ENCODE assay signal across 17 mouse cellular contexts in the genomic region with DNA sequence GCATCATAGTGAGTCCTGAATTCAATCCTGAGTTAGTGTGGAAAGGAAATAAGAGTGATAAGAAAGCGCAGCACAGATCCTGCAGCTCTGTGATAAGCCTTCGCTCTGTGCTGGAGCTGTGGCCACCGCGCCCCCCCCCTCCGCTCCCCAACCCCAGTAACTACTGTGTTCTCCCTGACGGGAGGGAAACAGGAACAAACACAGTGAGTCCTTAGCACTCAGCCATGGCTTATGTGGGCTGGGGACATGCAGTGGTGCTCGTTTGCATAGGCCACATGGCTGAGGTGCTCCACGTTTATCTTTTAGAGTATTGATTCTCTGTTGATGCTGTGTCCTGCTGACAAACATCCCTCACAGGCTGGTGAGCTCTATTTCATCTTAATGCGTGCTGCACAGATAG. TPM values are rescaled to one million over a fixed set of nuclear protein-coding genes. Genes with fewer than 3 reads are reported as not detected.
DNase-seq lines count a peak whose midpoint lies in the region; ATAC-seq and TF ChIP-seq lines count a peak whose summit lies in the region.
"Had no signal": no experiment of that assay in that cellular context is flagged by ENCODE, and none has a peak within 500 bp of the region (broad histone marks: within the 10 kb centered on the region; RNA-seq: fewer than 3 reads in every experiment).

No protein-coding gene starts in this region.

- DNase-seq in heart, postnatal 10 days: no peak
- peak; percentile 42 for DNase-seq in CH12.LX (ENCODE audit: extremely low read depth)
- no peak for DNase-seq in lung, embryonic 14.5 days
- DNase-seq in testis, postnatal 14 days (ENCODE audit: low spot score): no peak
- no peak for DNase-seq in spleen, adult 12 weeks (ENCODE audit: low spot score)
- DNase-seq in cerebellum, adult 11-12 months: no peak
- DNase-seq: adrenal gland, postnatal 10 days; cerebellum, adult 11 months; embryo, embryonic 11 days; kidney, adult 9 months; right cerebral cortex, postnatal 25 days had no signal

- TF ChIP-seq CTCF in CH12.LX (conservative IDR thresholded peaks at IDR 0.05 in 1 of 2, IDR thresholded peaks at IDR 0.05 in 1 of 2; ENCODE audit: low read depth in 2 of 2, low read length in 2 of 2): no peak
- TF ChIP-seq CTCF in lung, embryonic 14.5 days (IDR thresholded peaks at IDR 0.05; ENCODE audit: low read depth): no peak

- H3K9me3 ChIP-seq in heart, embryonic 14.5 days (ENCODE audit: control insufficient read depth, low read length): no peaks in the 10 kb centered on the region
- no peaks in the 10 kb centered on the region for H3K9me3 ChIP-seq in CH12.LX (replicated peaks; ENCODE audit: low read length)
- no peaks in the 10 kb centered on the region for H3K9me3 ChIP-seq in lung, embryonic 14.5 days (ENCODE audit: low read depth, low read length)
- H3K9me3 ChIP-seq: hindbrain, embryonic 10.5 days; limb, embryonic 10.5 days had no signal

- 0 out of 2 replicates have a peak overlapping the region, but pooled peaks have one; percentile 2 for H3K4me2 ChIP-seq in heart, embryonic 14.5 days (ENCODE audit: low read length)
- H3K4me2 ChIP-seq in CH12.LX (ENCODE audit: insufficient read depth, low read depth, poor library complexity, severe bottlenecking): no peak overlapping the region
- no peak overlapping the region for H3K4me2 ChIP-seq in lung, embryonic 14.5 days

- intact Hi-C loops in heart, postnatal 10 days (cut with DNase I): no loop called here

- H3K9ac ChIP-seq in heart, embryonic 14.5 days (ENCODE audit: low read length): no peak overlapping the region
- no peak overlapping the region for H3K9ac ChIP-seq in CH12.LX (ENCODE audit: insufficient read depth, low read depth)
- H3K9ac ChIP-seq in lung, embryonic 14.5 days: no peak overlapping the region

- peaks cover 57% of the 10 kb centered on the region for H3K36me3 ChIP-seq in heart, embryonic 14.5 days (ENCODE audit: control insufficient read depth, insufficient read depth, low read length)
- H3K36me3 ChIP-seq in CH12.LX (replicated peaks in 1 of 2; ENCODE audit: control insufficient read depth in 1 of 2, insufficient read depth in 1 of 2, low read length in 1 of 2): peaks cover 0 to 24% of the 10 kb centered on the region in 2 experiments
- peaks cover 47% of the 10 kb centered on the region for H3K36me3 ChIP-seq in lung, embryonic 14.5 days (ENCODE audit: insufficient read depth)

- peaks cover 2 to 12% of the 10 kb centered on the region in 2 experiments; a peak in 3 of 4 replicates for H3K4me1 ChIP-seq in heart, embryonic 14.5 days (ENCODE audit: control insufficient read depth in 2 of 2, insufficient read depth in 2 of 2, low read length in 2 of 2)
- H3K4me1 ChIP-seq in CH12.LX (ENCODE audit: control insufficient read depth in 1 of 2, insufficient read depth in 2 of 2): peaks cover 3 to 26% of the 10 kb centered on the region in 2 experiments; a peak in 3 of 4 replicates
- 0 out of 2 replicates have a peak, but pooled peaks cover 3% of the 10 kb centered on the region for H3K4me1 ChIP-seq in lung, embryonic 14.5 days (ENCODE audit: insufficient read depth)
- H3K4me1 ChIP-seq: hindbrain, embryonic 10.5 days; limb, embryonic 10.5 days had no signal

- no peaks in the 10 kb centered on the region for H3K27me3 ChIP-seq in heart, embryonic 14.5 days (ENCODE audit: control insufficient read depth, insufficient read depth, low read length)
- H3K27me3 ChIP-seq in CH12.LX (replicated peaks): no peaks in the 10 kb centered on the region
- no peaks in the 10 kb centered on the region for H3K27me3 ChIP-seq in lung, embryonic 14.5 days (ENCODE audit: insufficient read depth, low read length)

- no peak overlapping the region for H3K4me3 ChIP-seq in heart, embryonic 14.5 days (ENCODE audit: control insufficient read depth in 1 of 2, insufficient read depth in 1 of 2, low read depth in 1 of 2, low read length in 2 of 2)
- no peak overlapping the region for H3K4me3 ChIP-seq in CH12.LX (replicated peaks in 1 of 3; ENCODE audit: low read depth in 2 of 3, low read length in 2 of 3, poor library complexity in 1 of 3)
- H3K4me3 ChIP-seq in lung, embryonic 14.5 days (ENCODE audit: low read depth, low read length): no peak overlapping the region
- H3K4me3 ChIP-seq: erythroblast, embryonic 14.5 days; hindbrain, embryonic 10.5 days; layer of hippocampus, adult 2 months; limb, embryonic 10.5 days had no signal

- no peak for TF ChIP-seq EP300 in CH12.LX (IDR thresholded peaks at IDR 0.05; ENCODE audit: low read length)

- in situ Hi-C loops in CH12.LX (cut with MboI; ENCODE audit: low pct_ligation_motif_present, low pct_unique_long_range_greater_than_20kb, low sequenced_read_pairs): no loop called here

- peak; percentile 92 for ATAC-seq in heart, embryonic 14.5 days (ENCODE audit: insufficient number of reproducible peaks, insufficient read depth, low FRiP score, low read depth)
- ATAC-seq in granulocyte monocyte progenitor cell, adult 5-6 weeks (replicated peaks; ENCODE audit: poor library complexity, severe bottlenecking): peak; percentile 74
- 0 out of 2 replicates have a peak, but pooled peaks have one; percentile 16 for ATAC-seq in lung, embryonic 14.5 days (ENCODE audit: insufficient read depth)

- peak overlapping the region in 1 of 2 experiments; percentile 24; a peak in 2 of 4 replicates for H3K27ac ChIP-seq in heart, embryonic 14.5 days (replicated peaks in 1 of 2; ENCODE audit: control insufficient read depth in 1 of 2, insufficient read depth in 1 of 2, low read depth in 2 of 2, low read length in 2 of 2)
- no peak overlapping the region for H3K27ac ChIP-seq in CH12.LX (ENCODE audit: insufficient read depth, low read depth)
- no peak overlapping the region for H3K27ac ChIP-seq in lung, embryonic 14.5 days (ENCODE audit: low read depth)
- H3K27ac ChIP-seq: hindbrain, embryonic 10.5 days; layer of hippocampus, adult 2 months; limb, embryonic 10.5 days had no signal

- no peak for TF ChIP-seq RAD21 in CH12.LX (IDR thresholded peaks at IDR 0.05; ENCODE audit: low read depth, low read length)

- dilution Hi-C loops in CH12.LX (cut with MboI; ENCODE audit: extremely low pct_ligation_motif_present, extremely low pct_unique_long_range_greater_than_20kb, low sequenced_read_pairs): no loop called here

- no peaks in the 10 kb centered on the region for H3K79me2 ChIP-seq in CH12.LX (replicated peaks; ENCODE audit: control insufficient read depth, extremely low read depth, insufficient read depth, poor library complexity, severe bottlenecking)

- 13% methylated on average over 9 of the region's 9 CpGs for WGBS in heart, embryonic 14.5 days
- 58% methylated on average over 9 of the region's 9 CpGs for WGBS in lung, embryonic 14.5 days

- no peak for TF ChIP-seq POLR2A in CH12.LX (IDR thresholded peaks at IDR 0.05; ENCODE audit: low read depth, low read length)

TF ChIP-seq in CH12.LX, 34 proteins besides CTCF, POLR2A, EP300 and RAD21:
- TF ChIP-seq ZKSCAN1 (IDR thresholded peaks at IDR 0.05; ENCODE audit: borderline replicate concordance, low read depth, low read length): no peak
- TF ChIP-seq CHD1 (IDR thresholded peaks at IDR 0.05; ENCODE audit: low read depth, low read length): no peak
- no peak for TF ChIP-seq ZMIZ1 (IDR thresholded peaks at IDR 0.05; ENCODE audit: low read depth, low read length)
- TF ChIP-seq HCFC1 (IDR thresholded peaks at IDR 0.05; ENCODE audit: low read depth, low read length): no peak
- no peak for TF ChIP-seq MAX (IDR thresholded peaks at IDR 0.05; ENCODE audit: low read length)
- no peak for TF ChIP-seq SMC3 (IDR thresholded peaks at IDR 0.05; ENCODE audit: low read depth, low read length)
- TF ChIP-seq ZNF384 (IDR thresholded peaks at IDR 0.05; ENCODE audit: low read depth, low read length): no peak
- no peak for TF ChIP-seq MAFK (IDR thresholded peaks at IDR 0.05; ENCODE audit: insufficient replicate concordance, low read length)
- no peak for TF ChIP-seq JUND (conservative IDR thresholded peaks at IDR 0.05; ENCODE audit: low read depth, low read length)
- no peak for TF ChIP-seq ZC3H11A (IDR thresholded peaks at IDR 0.05; ENCODE audit: low read depth, low read length)
- no peak for TF ChIP-seq MXI1 (IDR thresholded peaks at IDR 0.05; ENCODE audit: low read depth, low read length)
- no peak for TF ChIP-seq NRF1 (IDR thresholded peaks at IDR 0.05; ENCODE audit: low read depth, low read length)
- no peak for TF ChIP-seq ETS1 (conservative IDR thresholded peaks at IDR 0.05; ENCODE audit: low read depth, low read length)
- no peak for TF ChIP-seq MEF2A (IDR thresholded peaks at IDR 0.05; ENCODE audit: borderline replicate concordance, low read depth, low read length)
- no peak for TF ChIP-seq RCOR1 (conservative IDR thresholded peaks at IDR 0.05; ENCODE audit: low read depth, low read length)
- no peak for TF ChIP-seq KAT2A (IDR thresholded peaks at IDR 0.05; ENCODE audit: insufficient replicate concordance, low read length)
- TF ChIP-seq TBP (conservative IDR thresholded peaks at IDR 0.05; ENCODE audit: low read depth, low read length): no peak
- no peak for TF ChIP-seq USF1 (IDR thresholded peaks at IDR 0.05; ENCODE audit: low read depth, low read length)
- no peak for TF ChIP-seq NELFE (IDR thresholded peaks at IDR 0.05; ENCODE audit: low read depth, low read length)

RNA-seq across cellular contexts. Expression of a gene that starts 55.4 kb away (rescaled TPM):
- 28.3 and 43.0 TPM in 2 replicates for polyA plus RNA-seq in heart, embryonic 14.5 days (2014; fragmentation: Nextera tagmentation; extraction: Ambion mirVana)
- total RNA-seq in heart, postnatal 10 days (2021): 10 to 100 TPM; 43.9 to 50.9 TPM
- total RNA-seq in CH12.LX (2012; rRNA removed): 12.8 and 13.3 TPM in 2 replicates
- total RNA-seq in CH12.LX (2014; rRNA removed): 27.2 and 28.3 TPM in 2 replicates
- 16.5 and 21.4 TPM in 2 replicates for polyA plus RNA-seq in CH12.LX (2012; ENCODE audit: insufficient read length, low read depth)
- 2.9 and 4.4 TPM in 2 replicates for total RNA-seq in granulocyte monocyte progenitor cell, adult 5-6 weeks (2014; fragmentation: Nextera tagmentation)
- total RNA-seq in granulocyte monocyte progenitor cell, adult 5-6 weeks (2017): 0.10 and 0.95 TPM in 2 replicates
- 33.4 and 35.1 TPM in 2 replicates for polyA plus RNA-seq in lung, embryonic 14.5 days (2014; fragmentation: Nextera tagmentation; extraction: Ambion mirVana)

Comparison
In these comparisons a context has a peak if more than half of its experiments do, and no peak if none do; other contexts are left out.
1. ATAC-seq: peak in every context shown above with its lines; median percentile 92 in heart, embryonic 14.5 days; 74 in granulocyte monocyte progenitor cell, adult 5-6 weeks; 16 in lung, embryonic 14.5 days.